Mouse (Mus musculus): Measurements from ENCODE around the gene F11r. TPM values are rescaled to one million over a fixed set of nuclear protein-coding genes. Genes with fewer than 3 reads are reported as not detected.

Gene F11r
- polyA plus RNA-seq, 1 experiment from 2014 or later, result 22.2 TPM

DNA sequence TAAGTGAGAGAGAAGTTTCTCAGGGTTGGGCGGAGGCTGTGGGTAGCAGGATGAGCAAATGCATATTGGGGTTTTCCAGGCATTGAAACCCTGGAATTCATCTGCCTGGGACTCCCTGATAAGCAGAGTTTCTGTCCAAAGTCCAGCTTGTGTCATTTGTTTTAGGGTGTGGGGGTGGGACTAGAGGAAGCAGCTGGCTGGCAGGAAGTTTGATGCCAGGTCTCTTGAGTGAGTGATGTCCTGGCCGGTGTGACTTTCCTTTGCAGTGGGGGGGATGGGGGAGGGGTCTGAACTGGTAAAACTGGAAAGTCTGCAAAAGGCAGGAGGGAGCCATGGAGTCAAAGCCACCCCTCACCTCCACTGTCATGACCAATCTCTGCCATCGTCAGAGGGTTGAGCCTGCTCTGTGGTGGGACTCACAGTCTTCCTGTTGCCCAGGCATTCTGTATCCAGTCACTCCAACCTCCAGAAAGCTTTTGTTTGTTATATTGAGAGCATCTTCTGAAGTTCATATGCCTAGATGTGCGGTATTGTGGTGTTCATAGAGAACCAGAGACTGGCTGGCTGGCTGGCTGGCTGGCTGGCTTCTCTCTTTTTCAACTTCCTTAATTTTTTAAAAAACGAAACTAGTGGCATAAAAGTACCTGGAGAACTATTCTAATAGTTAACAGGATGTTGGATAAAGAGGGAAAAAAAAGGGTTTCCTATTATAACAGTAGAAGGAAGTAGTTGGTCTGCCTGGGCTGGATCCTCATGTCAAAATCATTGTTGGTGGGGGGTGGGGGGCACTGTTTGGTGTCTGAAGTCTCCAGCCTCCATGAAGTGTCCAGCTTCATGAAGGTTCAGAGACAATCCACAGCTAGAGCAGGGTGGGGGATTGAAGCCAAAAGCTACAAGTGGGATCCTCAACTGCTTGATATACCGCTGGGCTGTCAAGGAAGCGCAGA is 4.4 kb downstream of the F11r start:
- Histone ChIP-seq H3K9me3 (peaks cover 11% of the 10 kb centered on the region; the same call in 1 of the 2 replicates), H3K4me3 (no peak overlapping the region), H3K27ac (peak overlapping the region; percentile 35; the same call in 1 of the 2 replicates), H3K4me1 (replicated peaks) (peaks cover 32% of the 10 kb centered on the region), H3K27me3 (ENCODE audit: insufficient read depth, poor library complexity, severe bottlenecking) (peaks cover 38% of the 10 kb centered on the region), H3K36me3 (no peaks in the 10 kb centered on the region)
- WGBS, result 56% methylated on average over 7 of the region's 7 CpGs
- DNase-seq (ENCODE audit: low spot score), result no peak

DNA sequence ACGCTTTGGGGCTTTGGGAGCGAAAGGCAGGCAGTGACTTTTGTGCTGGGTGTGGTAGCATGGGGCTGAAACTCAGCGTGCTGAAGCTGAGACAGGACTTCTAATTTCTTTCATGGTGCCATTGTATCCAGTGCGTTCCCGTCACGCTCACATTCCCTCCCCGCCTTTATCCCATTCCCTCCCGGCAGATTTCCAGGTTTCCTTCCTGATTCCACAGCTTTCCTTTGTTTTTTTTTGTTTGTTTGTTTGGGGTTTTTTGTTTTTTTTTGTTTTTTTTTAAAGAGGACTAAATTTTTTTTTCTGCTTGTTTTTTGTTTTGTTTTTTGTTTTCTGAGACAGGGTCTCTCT is 5.1 kb downstream of the F11r start:
- peaks cover 28% of the 10 kb centered on the region for H3K4me1 ChIP-seq (replicated peaks)
- no peak overlapping the region for H3K4me3 ChIP-seq
- H3K27ac ChIP-seq, result no peak overlapping the region
- no peaks in the 10 kb centered on the region for H3K36me3 ChIP-seq
- H3K27me3 ChIP-seq (ENCODE audit: insufficient read depth, poor library complexity, severe bottlenecking), result peaks cover 32% of the 10 kb centered on the region
- no peak for DNase-seq (ENCODE audit: low spot score)
- peaks cover 11% of the 10 kb centered on the region; the same call in 1 of the 2 replicates for H3K9me3 ChIP-seq
- 56% methylated on average over 8 of the region's 8 CpGs for WGBS

DNA sequence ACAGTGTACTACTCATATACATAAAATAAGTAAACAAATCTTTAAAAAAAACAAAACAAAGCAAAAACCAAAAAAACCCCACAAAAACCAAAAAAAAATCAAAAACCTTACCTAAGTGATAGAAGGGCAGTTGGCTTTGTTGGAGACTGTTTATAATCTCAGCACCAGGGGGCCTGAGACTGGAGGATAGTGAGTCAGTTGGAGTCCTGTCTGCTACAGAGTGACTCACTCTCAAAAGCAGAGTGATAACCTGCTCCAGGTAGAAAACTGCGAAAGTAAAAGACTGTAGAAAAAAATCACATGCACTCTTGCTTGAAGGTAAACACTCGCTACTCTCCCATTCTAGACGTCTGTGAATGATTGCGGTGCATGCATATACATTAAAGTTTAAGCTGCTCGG is 7.7 kb downstream of the F11r start:
- no peak overlapping the region for H3K4me3 ChIP-seq
- H3K9me3 ChIP-seq, result peaks cover 11% of the 10 kb centered on the region; the same call in 1 of the 2 replicates
- 89% methylated on average over 5 of the region's 5 CpGs for WGBS
- H3K4me1 ChIP-seq (replicated peaks), result peaks cover 10% of the 10 kb centered on the region
- H3K27me3 ChIP-seq (ENCODE audit: insufficient read depth, poor library complexity, severe bottlenecking), result peaks cover 5% of the 10 kb centered on the region; the same call in 1 of the 2 replicates
- no peak for DNase-seq (ENCODE audit: low spot score)
- H3K27ac ChIP-seq, result no peak overlapping the region
- no peaks in the 10 kb centered on the region for H3K36me3 ChIP-seq

DNA sequence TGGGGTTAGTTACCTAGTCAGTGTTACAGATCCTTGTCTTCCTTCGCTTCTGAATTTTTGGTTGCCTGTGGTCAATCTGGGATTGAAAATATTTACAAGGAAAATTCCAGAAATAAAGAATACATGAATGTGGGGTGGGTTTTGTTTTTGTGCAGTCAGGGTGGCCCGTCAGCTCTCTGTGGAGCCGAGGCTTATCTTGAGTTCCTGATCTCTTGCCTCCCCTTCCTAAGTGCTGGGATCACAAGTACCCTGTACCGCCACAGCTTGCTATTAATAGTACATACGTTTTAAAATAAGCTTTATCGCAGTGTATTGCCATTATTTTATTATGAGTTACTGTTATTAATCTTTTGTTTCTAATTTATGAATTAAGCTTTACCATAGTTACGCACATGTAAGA is 9.5 kb downstream of the F11r start:
- H3K4me1 ChIP-seq (replicated peaks), result peaks cover 3% of the 10 kb centered on the region; the same call in 1 of the 2 replicates
- H3K36me3 ChIP-seq, result no peaks in the 10 kb centered on the region
- no peak overlapping the region for H3K27ac ChIP-seq
- H3K4me3 ChIP-seq, result no peak overlapping the region
- no peaks in the 10 kb centered on the region for H3K27me3 ChIP-seq (ENCODE audit: insufficient read depth, poor library complexity, severe bottlenecking)
- no peak for DNase-seq (ENCODE audit: low spot score)
- 81% methylated on average over 7 of the region's 7 CpGs for WGBS
- peaks cover 11% of the 10 kb centered on the region; the same call in 1 of the 2 replicates for H3K9me3 ChIP-seq

DNA sequence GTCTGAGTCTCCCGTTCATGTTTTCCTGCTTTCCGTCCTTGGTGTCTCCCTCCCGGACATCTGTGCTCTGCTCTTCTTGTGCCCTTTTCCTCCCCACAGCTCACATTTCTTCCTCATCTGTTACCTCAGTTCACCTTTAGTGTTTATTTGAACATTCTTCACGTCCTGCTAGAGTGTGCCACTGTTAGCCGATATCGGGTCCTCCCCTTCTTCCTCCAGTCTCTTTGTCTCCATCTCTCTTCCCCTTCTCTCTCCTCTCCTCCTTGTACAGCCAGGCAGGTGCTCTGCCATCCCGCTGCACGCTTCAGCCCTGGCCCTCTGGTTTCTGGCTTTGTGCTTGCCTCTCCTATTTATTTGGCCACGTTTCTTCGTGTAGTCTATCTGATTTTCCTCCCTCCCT is 10.4 kb downstream of the F11r start:
- H3K9me3 ChIP-seq, result peaks cover 11% of the 10 kb centered on the region; the same call in 1 of the 2 replicates
- no peak overlapping the region for H3K27ac ChIP-seq
- no peak overlapping the region for H3K4me3 ChIP-seq
- H3K4me1 ChIP-seq (replicated peaks), result no peaks in the 10 kb centered on the region
- no peaks in the 10 kb centered on the region for H3K27me3 ChIP-seq (ENCODE audit: insufficient read depth, poor library complexity, severe bottlenecking)
- no peak for DNase-seq (ENCODE audit: low spot score)
- 68% methylated on average over 10 of the region's 10 CpGs for WGBS
- H3K36me3 ChIP-seq, result no peaks in the 10 kb centered on the region

DNA sequence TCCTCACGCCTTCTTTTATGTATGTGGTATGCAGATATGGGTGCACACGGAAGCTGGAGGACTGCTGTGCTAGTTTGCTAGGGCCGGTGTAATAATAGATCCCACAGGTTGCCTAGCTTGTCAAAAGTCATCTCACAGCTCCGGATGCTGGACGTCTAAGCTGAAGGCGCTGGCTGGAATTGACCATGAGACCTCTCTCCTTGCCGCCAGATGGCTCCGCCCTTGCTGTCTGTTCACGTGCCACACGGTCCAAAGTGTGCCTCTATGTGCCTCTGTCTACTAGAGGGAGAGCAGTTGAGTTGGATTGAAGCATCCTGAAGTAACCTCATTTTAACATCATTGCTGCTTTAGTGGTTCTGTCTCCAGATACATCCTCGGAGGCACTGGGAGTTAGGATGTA is 12.7 kb downstream of the F11r start:
- H3K4me1 ChIP-seq (replicated peaks), result no peaks in the 10 kb centered on the region
- no peaks in the 10 kb centered on the region for H3K9me3 ChIP-seq
- no peaks in the 10 kb centered on the region for H3K36me3 ChIP-seq
- WGBS, result 92% methylated on average over 11 of the region's 11 CpGs
- no peak overlapping the region for H3K27ac ChIP-seq
- no peak for DNase-seq (ENCODE audit: low spot score)
- H3K4me3 ChIP-seq, result no peak overlapping the region
- no peaks in the 10 kb centered on the region for H3K27me3 ChIP-seq (ENCODE audit: insufficient read depth, poor library complexity, severe bottlenecking)

DNA sequence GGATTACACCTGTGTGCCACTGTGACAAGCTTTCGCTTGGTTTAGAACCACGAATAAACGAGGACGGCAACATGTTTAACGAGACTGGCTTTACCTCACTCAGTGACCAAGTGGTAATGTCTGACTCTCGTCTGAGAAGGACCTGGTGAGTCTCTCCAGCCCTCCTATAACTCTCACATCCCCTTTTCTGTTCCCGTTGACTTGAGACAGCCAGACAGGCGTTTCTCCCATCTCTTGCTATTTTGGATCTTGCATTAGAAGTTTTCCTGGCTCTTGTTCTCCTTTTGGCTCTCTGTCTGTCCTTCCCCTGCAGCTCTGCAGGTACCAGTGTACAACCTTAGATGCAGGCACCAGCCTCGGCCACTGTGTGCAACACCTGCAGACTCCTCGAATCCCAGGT is 13.7 kb downstream of the F11r start:
- H3K4me1 ChIP-seq (replicated peaks), result no peaks in the 10 kb centered on the region
- H3K4me3 ChIP-seq, result no peak overlapping the region
- no peak for DNase-seq (ENCODE audit: low spot score)
- H3K27ac ChIP-seq, result no peak overlapping the region
- 89% methylated on average over 10 of the region's 10 CpGs for WGBS
- no peaks in the 10 kb centered on the region for H3K9me3 ChIP-seq
- H3K36me3 ChIP-seq, result no peaks in the 10 kb centered on the region
- H3K27me3 ChIP-seq (ENCODE audit: insufficient read depth, poor library complexity, severe bottlenecking), result no peaks in the 10 kb centered on the region

DNA sequence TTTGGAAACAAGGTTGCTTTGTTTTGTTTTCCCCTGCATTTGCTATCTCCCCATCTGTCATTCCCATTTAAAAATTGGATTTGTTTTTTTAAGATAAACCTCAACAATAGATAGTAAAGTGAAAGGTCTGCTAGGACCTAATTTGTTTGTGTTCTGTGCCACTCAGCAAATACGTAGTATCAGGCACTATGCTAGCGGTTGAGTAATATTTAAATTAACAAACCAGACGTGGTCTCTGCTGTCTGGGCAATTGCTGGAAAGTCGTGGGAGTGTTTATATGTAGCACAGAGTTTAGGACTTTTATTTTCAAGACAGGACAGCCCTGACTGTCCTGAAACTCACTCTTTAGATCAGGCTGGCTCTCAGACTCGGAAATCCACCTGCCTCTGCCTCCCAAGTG is 15.2 kb downstream of the F11r start:
- 84% methylated on average over 5 of the region's 5 CpGs for WGBS
- no peak overlapping the region for H3K27ac ChIP-seq
- no peak for DNase-seq (ENCODE audit: low spot score)
- H3K36me3 ChIP-seq, result no peaks in the 10 kb centered on the region
- no peaks in the 10 kb centered on the region for H3K4me1 ChIP-seq (replicated peaks)
- no peaks in the 10 kb centered on the region for H3K27me3 ChIP-seq (ENCODE audit: insufficient read depth, poor library complexity, severe bottlenecking)
- H3K9me3 ChIP-seq, result no peaks in the 10 kb centered on the region
- no peak overlapping the region for H3K4me3 ChIP-seq

DNA sequence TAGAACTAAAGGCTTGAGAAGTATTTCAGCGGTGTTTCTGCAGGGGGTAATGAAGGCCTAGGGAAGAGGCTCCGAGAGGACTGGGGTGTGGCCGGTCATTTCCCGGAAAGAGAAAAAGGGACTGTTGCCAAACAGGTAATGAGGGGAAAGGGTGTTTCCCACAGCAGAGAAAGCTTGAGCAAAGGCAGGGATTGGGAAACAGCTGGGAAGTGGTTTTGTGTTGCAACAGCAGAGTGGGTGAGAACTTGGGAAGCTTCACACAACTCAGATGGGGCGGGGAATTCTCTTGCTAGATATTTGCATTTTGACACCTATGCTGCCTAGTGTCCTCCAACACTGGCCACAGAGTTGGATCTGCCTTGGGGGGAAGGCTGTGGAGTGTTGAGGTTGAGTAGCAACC is 15.6 kb downstream of the F11r start:
- WGBS, result 85% methylated on average over 5 of the region's 5 CpGs

DNA sequence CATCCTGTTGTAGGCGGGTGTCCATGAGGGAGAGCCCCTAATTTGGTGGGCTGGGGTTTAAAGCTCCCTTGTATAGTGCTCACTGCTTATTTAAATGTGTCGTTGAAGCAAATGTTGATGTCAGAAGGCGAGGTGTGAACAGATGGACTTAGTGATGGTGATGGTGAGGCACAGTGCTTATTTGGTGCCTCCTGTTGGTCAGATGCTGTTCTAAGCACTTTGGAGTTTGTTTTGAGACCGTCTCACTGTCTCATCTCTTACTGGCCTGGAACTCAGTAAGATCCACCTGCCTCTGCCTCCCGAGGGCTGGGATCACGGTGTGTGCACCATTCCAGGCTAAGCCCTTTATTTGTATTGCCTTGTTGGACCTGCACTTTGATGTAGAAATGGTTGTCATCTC is 17.6 kb downstream of the F11r start:
- H3K4me1 ChIP-seq (replicated peaks), result peaks cover 4% of the 10 kb centered on the region; the same call in 1 of the 2 replicates
- 86% methylated on average over 6 of the region's 6 CpGs for WGBS
- H3K27me3 ChIP-seq (ENCODE audit: insufficient read depth, poor library complexity, severe bottlenecking), result no peaks in the 10 kb centered on the region
- no peaks in the 10 kb centered on the region for H3K36me3 ChIP-seq
- no peak overlapping the region for H3K4me3 ChIP-seq
- no peaks in the 10 kb centered on the region for H3K9me3 ChIP-seq
- H3K27ac ChIP-seq, result no peak overlapping the region
- DNase-seq (ENCODE audit: low spot score), result no peak

More for the DNA sequence above, 15.6 kb downstream of the F11r start:
- H3K27ac ChIP-seq, result no peak overlapping the region
- no peaks in the 10 kb centered on the region for H3K36me3 ChIP-seq
- no peaks in the 10 kb centered on the region for H3K4me1 ChIP-seq (replicated peaks)
- H3K4me3 ChIP-seq, result no peak overlapping the region
- H3K27me3 ChIP-seq (ENCODE audit: insufficient read depth, poor library complexity, severe bottlenecking), result no peaks in the 10 kb centered on the region
- no peak for DNase-seq (ENCODE audit: low spot score)
- no peaks in the 10 kb centered on the region for H3K9me3 ChIP-seq

DNA sequence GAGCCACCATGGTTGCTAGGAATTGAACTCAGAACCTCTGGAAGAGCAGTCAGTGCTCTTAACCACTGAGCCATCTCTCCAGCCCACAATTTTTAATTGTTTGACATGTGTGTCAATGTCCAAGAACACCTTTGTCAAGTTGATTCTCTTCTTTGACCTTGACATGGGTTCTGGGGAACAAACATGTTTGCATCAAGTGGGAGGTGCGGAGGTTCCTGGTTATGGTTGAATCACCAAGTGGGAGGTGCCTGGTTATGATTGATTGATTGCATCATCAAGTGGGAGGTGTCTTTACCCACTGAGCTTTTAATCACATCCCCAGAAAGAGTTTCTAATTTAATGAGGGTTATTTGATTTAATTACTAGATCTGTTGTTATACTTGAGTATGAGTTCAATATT is 20.2 kb downstream of the F11r start:
- Histone ChIP-seq H3K27me3 (ENCODE audit: insufficient read depth, poor library complexity, severe bottlenecking) (no peaks in the 10 kb centered on the region), H3K36me3 (peaks cover 6% of the 10 kb centered on the region; the same call in 1 of the 2 replicates), H3K4me3 (no peak overlapping the region), H3K4me1 (replicated peaks) (peaks cover 10% of the 10 kb centered on the region; the same call in 1 of the 2 replicates), H3K27ac (no peak overlapping the region), H3K9me3 (no peaks in the 10 kb centered on the region)
- WGBS, result 97% methylated on average over 1 of the region's 1 CpGs
- no peak for DNase-seq (ENCODE audit: low spot score)

DNA sequence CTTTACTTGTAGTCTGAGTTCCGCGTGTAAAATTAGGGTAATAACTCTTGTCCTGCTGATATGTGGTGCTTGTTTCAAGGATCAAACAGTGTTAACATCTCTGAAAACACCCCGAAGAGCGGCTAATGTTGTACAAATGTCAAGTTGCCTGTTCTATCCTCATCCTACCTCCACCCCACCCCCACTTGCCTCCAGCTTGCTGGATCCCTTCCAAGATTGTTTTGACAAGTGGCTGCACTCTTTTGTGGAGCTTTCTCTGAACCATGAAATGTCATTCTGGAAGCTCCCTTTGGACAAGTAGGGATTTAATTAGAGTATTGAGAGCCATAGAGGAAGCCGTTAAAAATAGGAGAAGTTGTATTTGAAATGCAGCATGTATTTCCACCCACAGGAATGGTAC is 22.5 kb downstream of the F11r start:
- Histone ChIP-seq H3K27me3 (ENCODE audit: insufficient read depth, poor library complexity, severe bottlenecking) (no peaks in the 10 kb centered on the region), H3K9me3 (no peaks in the 10 kb centered on the region), H3K4me3 (no peak overlapping the region), H3K27ac (no peak overlapping the region), H3K4me1 (replicated peaks) (peaks cover 10% of the 10 kb centered on the region; the same call in 1 of the 2 replicates), H3K36me3 (peaks cover 9% of the 10 kb centered on the region; the same call in 1 of the 2 replicates)
- 59% methylated on average over 5 of the region's 5 CpGs for WGBS
- DNase-seq (ENCODE audit: low spot score), result no peak
